Mouse (Mus musculus) heart, adult 2 months (tissue): ENCODE results near the gene Tns4. TPM values are rescaled to one million over a fixed set of nuclear protein-coding genes. Genes with fewer than 3 reads are reported as not detected.

Experiments used
- DNase-seq, 2 experiments: peaks; one replicate each; pipeline ENCODE4 v3.0.0; 2021
- H3K27ac ChIP-seq: fragments of 200-600 bp; 2 replicates; pipeline ENCODE4 v1.8.1; 2022
- H3K27me3 ChIP-seq: fragments of 200-500 bp; 2 replicates; pipeline ENCODE4 v1.6.1; 2012; ENCODE audit warnings: mild to moderate bottlenecking, low read length, inconsistent platforms, mixed read lengths; ENCODE audit not compliant: control insufficient read depth, insufficient read depth
- H3K36me3 ChIP-seq: fragments of 200-500 bp; 2 replicates; pipeline ENCODE4 v1.6.1; 2012; ENCODE audit warnings: low read length, inconsistent platforms; ENCODE audit not compliant: control insufficient read depth, insufficient read depth
- H3K4me1 ChIP-seq: fragments of 200-500 bp; 2 replicates; pipeline ENCODE4 v1.6.1; 2011; ENCODE audit warnings: low read length; ENCODE audit not compliant: control insufficient read depth, insufficient read depth
- H3K4me3 ChIP-seq: fragments of 200-600 bp; 2 replicates; pipeline ENCODE4 v1.8.1; 2022
- H3K79me2 ChIP-seq: fragments of 200-500 bp; replicated peaks from 2 replicates; pipeline ENCODE4 v1.6.1; 2012; ENCODE audit warnings: mild to moderate bottlenecking, inconsistent platforms, low read length, moderate library complexity, mixed read lengths; ENCODE audit not compliant: control insufficient read depth, insufficient read depth
- H3K9ac ChIP-seq: fragments of 200-500 bp; 2 replicates; pipeline ENCODE4 v1.6.1; 2012; ENCODE audit warnings: low read depth, mild to moderate bottlenecking, control low read depth, inconsistent platforms, low read length, mixed read lengths
- CTCF ChIP-seq: fragments of 200-600 bp; IDR thresholded peaks from 2 replicates; pipeline ENCODE4 v1.8.1; 2022; ENCODE audit warnings: antibody characterized with exemption, mild to moderate bottlenecking, moderate library complexity
- EP300 ChIP-seq: fragments of 200-500 bp; IDR thresholded peaks from 2 replicates; pipeline ENCODE4 v1.6.1; 2011; ENCODE audit warnings: low read depth, low read length, control low read depth; ENCODE audit not compliant: insufficient read depth
- POLR2A ChIP-seq: fragments of 200-500 bp; IDR thresholded peaks from 2 replicates; pipeline ENCODE4 v1.6.1; 2011; ENCODE audit warnings: mild to moderate bottlenecking, low read depth, low read length, control low read depth; ENCODE audit not compliant: insufficient read depth
- WGBS: fragments of 180-500 bp; shearing (Covaris S2); methylation state at CpG from one replicate; pipeline ENCODE4 v1.1.7; 2018; 5-methylcytosine and 5-hydroxymethylcytosine counted together
- intact Hi-C: fragments of 180-260 bp; cut with DNase I; formaldehyde crosslinking; loops from one replicate; pipeline ENCODE4 v1.15.1; 2025
- polyA plus RNA-seq: library from polyadenylated mRNA; depleted of rRNA; stranded (reverse); fragments of >200 nt; gene quantifications from 2 replicates; pipeline ENCODE4 v1.2.3, GENCODE M21; 2012
- total RNA-seq, 2 experiments: library from RNA; stranded (reverse); gene quantifications; 2 replicates each; pipeline ENCODE4 v1.2.3; 2021

Gene Tns4
- total and polyA plus RNA-seq, 3 experiments, result 0.16 to 0.49 (median 0.23) TPM

- Histone ChIP-seq H3K4me3 (no peak overlapping the region), H3K27me3 (no peaks in the 10 kb centered on the region), H3K4me1 (no peaks in the 10 kb centered on the region; the same call in 1 of the 2 replicates), H3K79me2 (no peaks in the 10 kb centered on the region), H3K27ac (no peak overlapping the region), H3K36me3 (no peaks in the 10 kb centered on the region), H3K9ac (no peak overlapping the region)
- 49% methylated on average over 8 of the region's 8 CpGs for WGBS
- TF ChIP-seq EP300 (no peak), POLR2A (no peak), CTCF (no peak)
- intact Hi-C loops, result no loop called here
- DNase-seq, result no peak
Measured at GRCm38 (mm10) chr11:99082098-99082497, 7.0 kb downstream of the Tns4 start.

GRCm38 (mm10) chr11:99081566-99081965, 7.5 kb downstream of the Tns4 start:
- H3K36me3 ChIP-seq, result no peaks in the 10 kb centered on the region
- no peak overlapping the region for H3K9ac ChIP-seq
- H3K4me1 ChIP-seq, result no peaks in the 10 kb centered on the region; the same call in 1 of the 2 replicates
- no peaks in the 10 kb centered on the region for H3K79me2 ChIP-seq
- H3K4me3 ChIP-seq, result no peak overlapping the region
- 58% methylated on average over 3 of the region's 3 CpGs for WGBS
- no peaks in the 10 kb centered on the region for H3K27me3 ChIP-seq
- DNase-seq, result no peak
- intact Hi-C loops, result no loop called here
- no peak for TF ChIP-seq EP300
- no peak for TF ChIP-seq POLR2A
- TF ChIP-seq CTCF, result no peak
- no peak overlapping the region for H3K27ac ChIP-seq

- H3K9ac ChIP-seq, result no peak overlapping the region
- no peaks in the 10 kb centered on the region for H3K79me2 ChIP-seq
- intact Hi-C loops, result no loop called here
- H3K4me1 ChIP-seq, result no peaks in the 10 kb centered on the region; the same call in 1 of the 2 replicates
- no peak overlapping the region for H3K27ac ChIP-seq
- 59% methylated on average over 9 of the region's 9 CpGs for WGBS
- no peak for TF ChIP-seq EP300
- TF ChIP-seq POLR2A, result no peak
- no peak for TF ChIP-seq CTCF
- no peak overlapping the region for H3K4me3 ChIP-seq
- no peaks in the 10 kb centered on the region for H3K27me3 ChIP-seq
- no peaks in the 10 kb centered on the region for H3K36me3 ChIP-seq
- peak in 1 of 2 experiments; percentile 33 for DNase-seq
Measured at GRCm38 (mm10) chr11:99080902-99081543, 8.1 kb downstream of the Tns4 start.

GRCm38 (mm10) chr11:99077869-99078268, 11.2 kb downstream of the Tns4 start:
- no peaks in the 10 kb centered on the region for H3K36me3 ChIP-seq
- no peaks in the 10 kb centered on the region; the same call in 1 of the 2 replicates for H3K4me1 ChIP-seq
- H3K4me3 ChIP-seq, result no peak overlapping the region
- no peaks in the 10 kb centered on the region for H3K27me3 ChIP-seq
- TF ChIP-seq POLR2A (no peak), EP300 (no peak), CTCF (no peak)
- H3K79me2 ChIP-seq, result no peaks in the 10 kb centered on the region
- no peak overlapping the region for H3K27ac ChIP-seq
- DNase-seq, result no peak
- 81% methylated on average over 8 of the region's 8 CpGs for WGBS
- no peak overlapping the region for H3K9ac ChIP-seq
- intact Hi-C loops, result no loop called here

GRCm38 (mm10) chr11:99076744-99077319, 12.3 kb downstream of the Tns4 start:
- intact Hi-C loops, result no loop called here
- DNase-seq, result no peak
- no peaks in the 10 kb centered on the region for H3K36me3 ChIP-seq
- TF ChIP-seq EP300 (no peak), CTCF (no peak), POLR2A (no peak)
- no peaks in the 10 kb centered on the region for H3K27me3 ChIP-seq
- H3K79me2 ChIP-seq, result no peaks in the 10 kb centered on the region
- no peak overlapping the region for H3K9ac ChIP-seq
- H3K4me3 ChIP-seq, result no peak overlapping the region
- H3K4me1 ChIP-seq, result no peaks in the 10 kb centered on the region; the same call in 1 of the 2 replicates
- WGBS, result 74% methylated on average over 5 of the region's 5 CpGs
- no peak overlapping the region for H3K27ac ChIP-seq

GRCm38 (mm10) chr11:99073781-99074180, 15.3 kb downstream of the Tns4 start:
- H3K9ac ChIP-seq, result no peak overlapping the region
- intact Hi-C loops, result no loop called here
- 52% methylated on average over 5 of the region's 5 CpGs for WGBS

More at GRCm38 (mm10) chr11:99073781-99074180, 15.3 kb downstream of the Tns4 start:
- Histone ChIP-seq H3K27ac (no peak overlapping the region), H3K4me3 (no peak overlapping the region), H3K27me3 (no peaks in the 10 kb centered on the region), H3K4me1 (no peaks in the 10 kb centered on the region; the same call in 1 of the 2 replicates), H3K79me2 (no peaks in the 10 kb centered on the region), H3K36me3 (no peaks in the 10 kb centered on the region)
- TF ChIP-seq CTCF (no peak), EP300 (no peak), POLR2A (no peak)
- no peak for DNase-seq
